Mouse (Mus musculus) layer of hippocampus, postnatal 10 days (tissue): ENCODE measurements around the gene AC153137.1. TPM values are rescaled to one million over a fixed set of nuclear protein-coding genes. Genes with fewer than 3 reads are reported as not detected.

ENCODE experiments used
- total RNA-seq, 2 experiments: library from RNA; stranded (reverse); gene quantifications; 2 replicates each; pipeline ENCODE4 v1.2.3; 2021

The AC153137.1 gene
- total RNA-seq, 2 experiments from 2014 or later, result not detected

Other genes with a start within 250 kb of the AC153137.1 start
- gene Phf3, start 104.0 kb downstream of the AC153137.1 start, total RNA-seq, result 10 to 100 TPM; 80.1 to 82.2 TPM
- not detected for gene Lgsn, start 198.4 kb upstream of the AC153137.1 start, total RNA-seq
- not detected for gene 4931428L18Rik, start 244.7 kb upstream of the AC153137.1 start, total RNA-seq
- not detected for gene Pih1d3, start 244.9 kb upstream of the AC153137.1 start, total RNA-seq